Mouse (Mus musculus): ENCODE data around the gene Elmo1. TPM values are rescaled to one million over a fixed set of nuclear protein-coding genes. Genes with fewer than 3 reads are reported as not detected.

The Elmo1 gene
- polyA plus RNA-seq, 1 experiment from 2014 or later = 45.9 TPM

- Histone ChIP-seq H3K9me3 (no peaks in the 10 kb centered on the region), H3K4me3 (peak overlapping the region; percentile 54), H3K4me2 (peak overlapping the region; percentile 63), H3K27me3 (no peaks in the 10 kb centered on the region), H3K36me3 (no peaks in the 10 kb centered on the region), H3K27ac (peak overlapping the region; percentile 94), H3K4me1 (replicated peaks) (peaks cover 50% of the 10 kb centered on the region), H3K9ac (peak overlapping the region; percentile 78)
- peak; percentile 84 for ATAC-seq (ENCODE audit: low FRiP score)
- WGBS = 18% methylated on average over 10 of the region's 10 CpGs
Measured at GRCm38 (mm10) chr13:20472301-20472831, 382.0 kb downstream of the Elmo1 start.

GRCm38 (mm10) chr13:20472891-20473539 is 382.6 kb downstream of the Elmo1 start:
- H3K27me3 ChIP-seq = no peaks in the 10 kb centered on the region
- H3K27ac ChIP-seq = peak overlapping the region; percentile 94
- no peaks in the 10 kb centered on the region for H3K9me3 ChIP-seq
- WGBS = 40% methylated on average over 15 of the region's 15 CpGs
- peaks cover 56% of the 10 kb centered on the region for H3K4me1 ChIP-seq (replicated peaks)
- peak overlapping the region; percentile 54 for H3K4me3 ChIP-seq
- H3K36me3 ChIP-seq = no peaks in the 10 kb centered on the region
- H3K9ac ChIP-seq = peak overlapping the region; percentile 78
- ATAC-seq (ENCODE audit: low FRiP score) = peak; percentile 86
- H3K4me2 ChIP-seq = peak overlapping the region; percentile 63

GRCm38 (mm10) chr13:20473641-20474078 is 383.3 kb downstream of the Elmo1 start:
- peak overlapping the region; percentile 94 for H3K27ac ChIP-seq
- H3K9me3 ChIP-seq = no peaks in the 10 kb centered on the region
- peaks cover 56% of the 10 kb centered on the region for H3K4me1 ChIP-seq (replicated peaks)
- H3K27me3 ChIP-seq = no peaks in the 10 kb centered on the region
- peak overlapping the region; percentile 78 for H3K9ac ChIP-seq
- peak overlapping the region; percentile 63 for H3K4me2 ChIP-seq
- ATAC-seq (ENCODE audit: low FRiP score) = no peak
- H3K4me3 ChIP-seq = peak overlapping the region; percentile 54
- no peaks in the 10 kb centered on the region for H3K36me3 ChIP-seq
- 37% methylated on average over 7 of the region's 7 CpGs for WGBS

GRCm38 (mm10) chr13:20474600-20474999 is 384.2 kb downstream of the Elmo1 start:
- H3K4me3 ChIP-seq = peak overlapping the region; percentile 54
- H3K27me3 ChIP-seq = no peaks in the 10 kb centered on the region
- H3K4me1 ChIP-seq (replicated peaks) = peaks cover 58% of the 10 kb centered on the region
- WGBS = 83% methylated on average over 4 of the region's 4 CpGs
- H3K4me2 ChIP-seq = peak overlapping the region; percentile 63
- no peaks in the 10 kb centered on the region for H3K36me3 ChIP-seq
- H3K9me3 ChIP-seq = no peaks in the 10 kb centered on the region
- no peak for ATAC-seq (ENCODE audit: low FRiP score)
- peak overlapping the region; percentile 78 for H3K9ac ChIP-seq
- H3K27ac ChIP-seq = peak overlapping the region; percentile 94

- Histone ChIP-seq H3K4me3 (no peak overlapping the region), H3K9me3 (no peaks in the 10 kb centered on the region), H3K4me2 (no peak overlapping the region), H3K4me1 (replicated peaks) (peaks cover 25% of the 10 kb centered on the region), H3K9ac (no peak overlapping the region), H3K27ac (no peak overlapping the region), H3K27me3 (no peaks in the 10 kb centered on the region), H3K36me3 (no peaks in the 10 kb centered on the region)
- ATAC-seq (ENCODE audit: low FRiP score) = no peak
- 94% methylated on average over 1 of the region's 1 CpGs for WGBS
Measured at GRCm38 (mm10) chr13:20481805-20482204, 391.4 kb downstream of the Elmo1 start.

GRCm38 (mm10) chr13:20489110-20489509 is 398.7 kb downstream of the Elmo1 start:
- no peak for ATAC-seq (ENCODE audit: low FRiP score)
- Histone ChIP-seq H3K4me1 (replicated peaks) (peaks cover 8% of the 10 kb centered on the region), H3K4me2 (no peak overlapping the region), H3K27ac (no peak overlapping the region), H3K9ac (no peak overlapping the region), H3K4me3 (no peak overlapping the region), H3K9me3 (no peaks in the 10 kb centered on the region), H3K27me3 (no peaks in the 10 kb centered on the region), H3K36me3 (no peaks in the 10 kb centered on the region)
- 73% methylated on average over 3 of the region's 3 CpGs for WGBS

- Histone ChIP-seq H3K27ac (peak overlapping the region; percentile 19; the same call in 1 of the 2 replicates), H3K27me3 (no peaks in the 10 kb centered on the region), H3K4me1 (replicated peaks) (peaks cover 8% of the 10 kb centered on the region), H3K9ac (no peak overlapping the region), H3K4me3 (no peak overlapping the region), H3K9me3 (no peaks in the 10 kb centered on the region), H3K4me2 (no peak overlapping the region), H3K36me3 (no peaks in the 10 kb centered on the region)
- 68% methylated on average over 8 of the region's 8 CpGs for WGBS
- ATAC-seq (ENCODE audit: low FRiP score) = peak; percentile 59
Measured at GRCm38 (mm10) chr13:20489698-20490417, 399.5 kb downstream of the Elmo1 start.

GRCm38 (mm10) chr13:20490860-20491594 is 400.6 kb downstream of the Elmo1 start:
- Histone ChIP-seq H3K4me2 (no peak overlapping the region), H3K27ac (0 out of 2 replicates have a peak overlapping the region, but pooled peaks have one; percentile 35), H3K9ac (no peak overlapping the region), H3K4me1 (replicated peaks) (peaks cover 8% of the 10 kb centered on the region), H3K9me3 (no peaks in the 10 kb centered on the region), H3K36me3 (no peaks in the 10 kb centered on the region), H3K27me3 (no peaks in the 10 kb centered on the region), H3K4me3 (no peak overlapping the region)
- WGBS = 86% methylated on average over 5 of the region's 5 CpGs
- peak; percentile 17; the same call in 1 of the 2 replicates for ATAC-seq (ENCODE audit: low FRiP score)

- 84% methylated on average over 3 of the region's 3 CpGs for WGBS
Measured at GRCm38 (mm10) chr13:20491666-20492065, 401.3 kb downstream of the Elmo1 start.

GRCm38 (mm10) chr13:20494047-20494739 is 403.8 kb downstream of the Elmo1 start:
- H3K4me1 ChIP-seq (replicated peaks) = peaks cover 8% of the 10 kb centered on the region
- H3K36me3 ChIP-seq = no peaks in the 10 kb centered on the region
- H3K27ac ChIP-seq = no peak overlapping the region
- H3K27me3 ChIP-seq = no peaks in the 10 kb centered on the region
- ATAC-seq (ENCODE audit: low FRiP score) = no peak
- no peak overlapping the region for H3K9ac ChIP-seq
- H3K9me3 ChIP-seq = no peaks in the 10 kb centered on the region
- H3K4me2 ChIP-seq = no peak overlapping the region
- 84% methylated on average over 6 of the region's 6 CpGs for WGBS
- H3K4me3 ChIP-seq = no peak overlapping the region

More at GRCm38 (mm10) chr13:20491666-20492065, 401.3 kb downstream of the Elmo1 start:
- Histone ChIP-seq H3K27ac (no peak overlapping the region), H3K4me3 (no peak overlapping the region), H3K9me3 (no peaks in the 10 kb centered on the region), H3K4me2 (no peak overlapping the region), H3K36me3 (no peaks in the 10 kb centered on the region), H3K4me1 (replicated peaks) (peaks cover 8% of the 10 kb centered on the region), H3K27me3 (no peaks in the 10 kb centered on the region), H3K9ac (no peak overlapping the region)
- no peak for ATAC-seq (ENCODE audit: low FRiP score)

GRCm38 (mm10) chr13:20501923-20502322 is 411.5 kb downstream of the Elmo1 start:
- Histone ChIP-seq H3K9ac (no peak overlapping the region), H3K36me3 (no peaks in the 10 kb centered on the region), H3K4me1 (replicated peaks) (peaks cover 6% of the 10 kb centered on the region), H3K9me3 (no peaks in the 10 kb centered on the region), H3K4me3 (no peak overlapping the region), H3K4me2 (no peak overlapping the region), H3K27ac (no peak overlapping the region), H3K27me3 (no peaks in the 10 kb centered on the region)
- ATAC-seq (ENCODE audit: low FRiP score) = no peak

Measured in hindbrain, embryonic 13.5 days (tissue).